Comparison of ENCODE assay signal across 8 mouse cellular contexts in the genomic region with DNA sequence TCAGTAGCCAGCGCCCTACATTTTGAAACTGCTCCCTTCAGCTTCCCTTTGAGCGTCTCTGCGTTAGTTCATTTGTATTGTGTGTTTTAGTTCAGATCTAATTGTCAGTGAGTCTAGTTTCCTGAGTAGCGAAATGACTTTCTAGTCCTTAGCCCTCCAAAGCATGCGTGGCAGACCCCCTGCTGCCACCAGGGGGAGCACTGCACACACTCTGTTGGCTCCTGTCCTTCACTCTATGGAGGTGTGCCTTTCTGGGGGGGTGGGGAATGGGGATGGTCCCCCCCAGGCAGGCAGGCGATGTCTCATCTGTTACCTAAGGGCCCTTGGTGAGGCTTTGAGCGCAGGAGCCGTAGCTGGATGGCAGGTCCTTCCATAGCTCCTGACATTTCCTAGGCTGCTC. TPM values are rescaled to one million over a fixed set of nuclear protein-coding genes. Genes with fewer than 3 reads are reported as not detected.
DNase-seq lines count a peak whose midpoint lies in the region.

No protein-coding gene starts in this region.

- intact Hi-C loops in heart, postnatal 25 days (cut with DNase I), result loop anchor here (1.0 to 10.0 kb wide), 3 partner anchors 57 to 160 kb away; partner anchors contain the start of gene Hrk

- peak; percentile 78 for DNase-seq in heart, postnatal 4 days
- no peak for DNase-seq in heart, postnatal 25 days (ENCODE audit: low spot score)
- peak; percentile 63 for DNase-seq in CD4-positive helper T cell, adult 2 months (ENCODE audit: low read depth, low spot score)
- peak; percentile 71 to 73 for DNase-seq in adrenal gland, adult 18-20 months (ENCODE audit: low spot score in 2 of 2)
- DNase-seq in embryo, embryonic 10.5 days (ENCODE audit: low spot score), result peak; percentile 65
- peak; percentile 61 for DNase-seq in layer of hippocampus, postnatal 14 days (ENCODE audit: low spot score in 2 of 2)
- peak; percentile 79 for DNase-seq in naive thymus-derived CD4-positive, alpha-beta T cell, adult 2 months (ENCODE audit: low read depth)
- peak; percentile 74 for DNase-seq in thymus, postnatal 25 days

RNA-seq across cellular contexts. Expression of gene Tesc, which starts 22.9 kb away (rescaled TPM):
- 10 to 100 TPM; 57.1 to 58.8 TPM for total RNA-seq in heart, postnatal 4 days (2021)
- total RNA-seq in heart, postnatal 25 days (2021), result 100 to 1,000 TPM; 192 to 217 TPM
- 100 to 1,000 TPM; 149 to 166 TPM for total RNA-seq in adrenal gland, adult 18-20 months (2021)
- total RNA-seq in layer of hippocampus, postnatal 14 days (2021), result 10 to 100 TPM; 70.1 to 74.1 TPM

RNA-seq across cellular contexts. Expression of gene Fbxo21, which starts 28.1 kb away (rescaled TPM):
- 10 to 100 TPM; 59.3 to 62.4 TPM for total RNA-seq in heart, postnatal 4 days (2021)
- total RNA-seq in heart, postnatal 25 days (2021), result 10 to 100 TPM; 38.2 to 44.9 TPM
- 10 to 100 TPM; 59.9 to 62.9 TPM for total RNA-seq in adrenal gland, adult 18-20 months (2021)
- 100 to 1,000 TPM; 123 to 135 TPM for total RNA-seq in layer of hippocampus, postnatal 14 days (2021)
